18 mouse cellular contexts compared by ENCODE assay signal in genomic region chr11:119477876-119478275, GRCm38 (mm10). TPM values are rescaled to one million over a fixed set of nuclear protein-coding genes. Genes with fewer than 3 reads are reported as not detected.
A peak's percentile ranks its signal among the peaks of the same experiment; 100 is the strongest.
DNase-seq lines count a peak whose midpoint lies in the region; ATAC-seq lines count a peak whose summit lies in the region.
"Had no signal": no experiment of that assay in that cellular context is flagged by ENCODE, and none has a peak within 500 bp of the region (broad histone marks: within the 10 kb centered on the region; RNA-seq: fewer than 3 reads in every experiment).

No protein-coding gene starts in this region.

- no peak for ATAC-seq in hindbrain, embryonic 12.5 days (ENCODE audit: low FRiP score)
- ATAC-seq: forebrain, embryonic 13.5 days; forebrain, embryonic 15.5 days; forebrain, postnatal 0 days had no signal

- no peak overlapping the region for H3K27ac ChIP-seq in hindbrain, embryonic 12.5 days
- H3K27ac ChIP-seq: embryonic facial prominence, embryonic 10.5 days; embryonic facial prominence, embryonic 12.5 days; forebrain, embryonic 13.5 days; forebrain, embryonic 15.5 days had no signal

- no peaks in the 10 kb centered on the region for H3K36me3 ChIP-seq in hindbrain, embryonic 12.5 days
- H3K36me3 ChIP-seq: embryonic facial prominence, embryonic 10.5 days; embryonic facial prominence, embryonic 12.5 days; forebrain, embryonic 15.5 days had no signal

- WGBS in hindbrain, embryonic 12.5 days, result 93% methylated on average over 4 of the region's 4 CpGs

- H3K9ac ChIP-seq in hindbrain, embryonic 12.5 days, result no peak overlapping the region
- H3K9ac ChIP-seq: embryonic facial prominence, embryonic 12.5 days; forebrain, embryonic 13.5 days; forebrain, embryonic 15.5 days; forebrain, postnatal 0 days had no signal

- no peaks in the 10 kb centered on the region for H3K4me1 ChIP-seq in hindbrain, embryonic 12.5 days
- H3K4me1 ChIP-seq: embryonic facial prominence, embryonic 10.5 days; embryonic facial prominence, embryonic 12.5 days; forebrain, embryonic 13.5 days; forebrain, embryonic 15.5 days had no signal

- no peaks in the 10 kb centered on the region for H3K27me3 ChIP-seq in hindbrain, embryonic 12.5 days
- H3K27me3 ChIP-seq: embryonic facial prominence, embryonic 12.5 days; forebrain, embryonic 13.5 days; forebrain, embryonic 15.5 days had no signal

- peak; percentile 39 to 64 for DNase-seq in layer of hippocampus, adult 18-20 months (ENCODE audit: low spot score in 2 of 2)
- no peak for DNase-seq in layer of hippocampus, postnatal 10 days (ENCODE audit: low spot score in 2 of 2)
- peak; percentile 31 for DNase-seq in layer of hippocampus, adult 9-11 months
- no peak for DNase-seq in layer of hippocampus, adult 9-10 months (ENCODE audit: low spot score)
- DNase-seq: adrenal gland, adult 2 months; adrenal gland, postnatal 10 days; adrenal gland, postnatal 25 days; cerebellum, adult 11-12 months; cerebellum, adult 2 months; cerebellum, adult 9-10 months; cerebellum, postnatal 10 days; cerebellum, postnatal 25 days; forebrain, postnatal 0 days had no signal

- H3K4me3 ChIP-seq in hindbrain, embryonic 12.5 days, result no peak overlapping the region
- H3K4me3 ChIP-seq: embryonic facial prominence, embryonic 10.5 days; embryonic facial prominence, embryonic 12.5 days; forebrain, embryonic 13.5 days; forebrain, embryonic 15.5 days had no signal

- H3K4me2 ChIP-seq in hindbrain, embryonic 12.5 days (replicated peaks), result no peak overlapping the region
- H3K4me2 ChIP-seq: embryonic facial prominence, embryonic 12.5 days; forebrain, embryonic 13.5 days; forebrain, embryonic 15.5 days had no signal

- H3K9me3 ChIP-seq in hindbrain, embryonic 12.5 days (replicated peaks), result no peaks in the 10 kb centered on the region
- H3K9me3 ChIP-seq: embryonic facial prominence, embryonic 10.5 days; embryonic facial prominence, embryonic 12.5 days; forebrain, embryonic 13.5 days; forebrain, embryonic 15.5 days had no signal

RNA-seq across cellular contexts. Expression of gene Endov, which starts 13.3 kb away (rescaled TPM):
- 10 to 100 TPM; 34.7 to 36.2 TPM for total RNA-seq in layer of hippocampus, adult 18-20 months (2021)
- total RNA-seq in layer of hippocampus, postnatal 10 days (2021), result 10 to 100 TPM; 24.8 to 29.6 TPM
- polyA plus RNA-seq in hindbrain, embryonic 12.5 days (2016; fragmentation: Nextera tagmentation; extraction: Ambion mirVana), result 22.2 and 24.9 TPM in 2 replicates

Comparison
In these comparisons a context has a peak if more than half of its experiments do, and no peak if none do; other contexts are left out.
1. DNase-seq: peak in layer of hippocampus, adult 18-20 months (2 of 2) and layer of hippocampus, adult 9-11 months (single experiment); none in layer of hippocampus, postnatal 10 days (0 of 2) and layer of hippocampus, adult 9-10 months (single experiment).